ENCODE assay signal across 8 mouse cellular contexts in genomic region chr6:113037946-113038734, GRCm38 (mm10). TPM values are rescaled to one million over a fixed set of nuclear protein-coding genes. Genes with fewer than 3 reads are reported as not detected.
DNase-seq lines count a peak whose midpoint lies in the region; ATAC-seq lines count a peak whose summit lies in the region.

No protein-coding gene starts in this region.

- 11% methylated on average over 19 of the region's 19 CpGs for WGBS in hindbrain, embryonic 11.5 days

- no peaks in the 10 kb centered on the region for H3K9me3 ChIP-seq in hindbrain, embryonic 11.5 days (ENCODE audit: control insufficient read depth, low read length)

- H3K27me3 ChIP-seq in hindbrain, embryonic 11.5 days (ENCODE audit: control insufficient read depth, insufficient read depth, low read length): no peaks in the 10 kb centered on the region

- no peak overlapping the region for H3K4me3 ChIP-seq in hindbrain, embryonic 11.5 days (ENCODE audit: low read depth, low read length)

- 0 out of 2 replicates have a peak overlapping the region, but pooled peaks have one; percentile 25 for H3K9ac ChIP-seq in hindbrain, embryonic 11.5 days (ENCODE audit: low read depth, low read length)

- H3K27ac ChIP-seq in hindbrain, embryonic 11.5 days (ENCODE audit: low read depth, low read length): no peak overlapping the region

- DNase-seq in Muller cell, postnatal 12 days (ENCODE audit: inconsistent ontology term): peak; percentile 66
- peak; percentile 53 for DNase-seq in cerebellum, adult 9-11 months
- peak; percentile 70 for DNase-seq in hindbrain, embryonic 11.5 days (ENCODE audit: low spot score)
- peak; percentile 54 for DNase-seq in layer of hippocampus, adult 9-11 months
- DNase-seq in lung, postnatal 10 days: peak; percentile 79
- DNase-seq in ovary, postnatal 14 days (ENCODE audit: low spot score): peak; percentile 33
- peak; percentile 35 for DNase-seq in urinary bladder, adult 2 months (ENCODE audit: low spot score)

- 0 out of 2 replicates have a peak, but pooled peaks cover 3% of the 10 kb centered on the region for H3K4me1 ChIP-seq in hindbrain, embryonic 11.5 days (replicated peaks; ENCODE audit: control insufficient read depth, insufficient read depth, low read length)

- no peaks in the 10 kb centered on the region for H3K36me3 ChIP-seq in hindbrain, embryonic 11.5 days (ENCODE audit: control insufficient read depth, insufficient read depth, low read length)

- peak overlapping the region; percentile 24 for H3K4me2 ChIP-seq in hindbrain, embryonic 11.5 days (replicated peaks; ENCODE audit: low read depth, low read length)

- peak; percentile 95 for ATAC-seq in frontal cortex, adult (ENCODE audit: low TSS enrichment)
- ATAC-seq in hindbrain, embryonic 11.5 days (ENCODE audit: low FRiP score): peak; percentile 35

RNA-seq across cellular contexts. Expression of gene Thumpd3, which starts 7.9 kb away (rescaled TPM):
- 57.4 and 58.0 TPM in 2 replicates for polyA plus RNA-seq in hindbrain, embryonic 11.5 days (2014; fragmentation: Nextera tagmentation; extraction: Ambion mirVana)
- 25.3 and 27.2 TPM in 2 replicates for polyA plus RNA-seq in urinary bladder, adult 2 months (2012; rRNA removed)

RNA-seq across cellular contexts. Expression of gene Setd5, which starts 39.0 kb away (rescaled TPM):
- 74.7 and 91.1 TPM in 2 replicates for polyA plus RNA-seq in hindbrain, embryonic 11.5 days (2014; fragmentation: Nextera tagmentation; extraction: Ambion mirVana)
- 41.4 and 49.9 TPM in 2 replicates for polyA plus RNA-seq in urinary bladder, adult 2 months (2012; rRNA removed)
